Mouse (Mus musculus) hindbrain, postnatal 0 days (tissue): ENCODE results near the gene Iscu. TPM values are rescaled to one million over a fixed set of nuclear protein-coding genes. Genes with fewer than 3 reads are reported as not detected.
"Not testable (repeated sequence)": the region's sequence is repeated elsewhere in the genome, so short reads cannot be mapped to it uniquely, and the experiment has no call there.

ENCODE experiments used
- ATAC-seq: fragments of 200-750 bp; cut with Nextera tagmentation; 2 replicates; pipeline ENCODE4 v1.8.0; 2017; ENCODE audit warnings: mild to moderate bottlenecking, moderate TSS enrichment, moderate library complexity
- DNase-seq: peaks from one replicate; pipeline ENCODE4 v3.0.0-alpha.2; 2015; ENCODE audit warnings: low spot score
- H3K27ac ChIP-seq: fragments of 300-500 bp; sonication (generic); 2 replicates; pipeline ENCODE4 v1.5.1; 2014; ENCODE audit warnings: mild to moderate bottlenecking
- H3K27me3 ChIP-seq: fragments of 300-500 bp; sonication (generic); 2 replicates; pipeline ENCODE4 v1.6.1; 2014; ENCODE audit warnings: low read length, mixed read lengths; ENCODE audit not compliant: insufficient read depth
- H3K36me3 ChIP-seq: fragments of 300-500 bp; sonication (generic); 2 replicates; pipeline ENCODE4 v1.6.1; 2014; ENCODE audit warnings: low read length, mixed read lengths; ENCODE audit not compliant: insufficient read depth
- H3K4me1 ChIP-seq: fragments of 300-500 bp; sonication (generic); 2 replicates; pipeline ENCODE4 v1.6.1; 2014; ENCODE audit warnings: antibody characterized with exemption, low read length, mixed read lengths; ENCODE audit not compliant: insufficient read depth
- H3K4me2 ChIP-seq: fragments of 300-500 bp; sonication (generic); 2 replicates; pipeline ENCODE4 v1.6.1; 2014; ENCODE audit warnings: low read depth, mild to moderate bottlenecking, low read length, moderate library complexity, mixed read lengths
- H3K4me3 ChIP-seq: fragments of 300-500 bp; sonication (generic); 2 replicates; pipeline ENCODE4 v1.5.1; 2014; ENCODE audit warnings: low read length
- H3K9ac ChIP-seq: fragments of 300-500 bp; sonication (generic); replicated peaks from 2 replicates; pipeline ENCODE4 v1.6.1; 2014; ENCODE audit warnings: mild to moderate bottlenecking, low read length, moderate library complexity, mixed read lengths
- H3K9me3 ChIP-seq: fragments of 300-500 bp; sonication (generic); 2 replicates; pipeline ENCODE4 v1.6.1; 2016; ENCODE audit warnings: low read length, mixed read lengths
- CTCF ChIP-seq: IDR thresholded peaks from 2 replicates; pipeline ENCODE4 v1.5.1; 2016; ENCODE audit warnings: antibody characterized with exemption, control low read depth, low read depth
- WGBS: fragments of 180-500 bp; shearing (Covaris S2); extraction: QIAGEN DNeasy Blood & Tissue Kit; methylation state at CpG from one replicate; pipeline ENCODE4 v1.1.7; 2014; 5-methylcytosine and 5-hydroxymethylcytosine counted together
- polyA plus RNA-seq: library from polyadenylated mRNA; unstranded; fragments of >200 nt; fragmentation: Nextera tagmentation; extraction: Ambion mirVana; gene quantifications from 2 replicates; pipeline ENCODE4 v1.2.1, GENCODE M21; 2015
- total RNA-seq: library from RNA; depleted of rRNA; stranded (reverse); fragments of >200 nt; gene quantifications from 2 replicates; pipeline ENCODE4 v1.2.3, GENCODE M21; 2014

The Iscu gene
- total and polyA plus RNA-seq, 2 experiments from 2014 or later = 77.9 to 111 TPM

- no peak for ATAC-seq
- Histone ChIP-seq H3K4me1 (no peaks in the 10 kb centered on the region), H3K9ac (no peak overlapping the region), H3K4me2 (no peak overlapping the region), H3K27ac (no peak overlapping the region), H3K9me3 (0 out of 2 replicates have a peak, but pooled peaks cover 3% of the 10 kb centered on the region), H3K4me3 (no peak overlapping the region), H3K27me3 (no peaks in the 10 kb centered on the region), H3K36me3 (no peaks in the 10 kb centered on the region)
- WGBS = 67% methylated on average over 9 of the region's 9 CpGs
- TF ChIP-seq CTCF = no peak
- no peak for DNase-seq
Measured at GRCm38 (mm10) chr5:113807712-113808111, 35.2 kb downstream of the Iscu start.

GRCm38 (mm10) chr5:113808177-113808576 lies 35.6 kb downstream of the Iscu start:
- 87% methylated on average over 2 of the region's 2 CpGs for WGBS
- DNase-seq = no peak
- H3K36me3 ChIP-seq = no peaks in the 10 kb centered on the region
- no peak for ATAC-seq
- no peak overlapping the region for H3K4me3 ChIP-seq
- H3K27me3 ChIP-seq = no peaks in the 10 kb centered on the region
- no peaks in the 10 kb centered on the region for H3K4me1 ChIP-seq
- H3K27ac ChIP-seq = no peak overlapping the region
- no peak for TF ChIP-seq CTCF
- no peak overlapping the region for H3K9ac ChIP-seq
- 0 out of 2 replicates have a peak, but pooled peaks cover 3% of the 10 kb centered on the region for H3K9me3 ChIP-seq
- H3K4me2 ChIP-seq = no peak overlapping the region

DNA sequence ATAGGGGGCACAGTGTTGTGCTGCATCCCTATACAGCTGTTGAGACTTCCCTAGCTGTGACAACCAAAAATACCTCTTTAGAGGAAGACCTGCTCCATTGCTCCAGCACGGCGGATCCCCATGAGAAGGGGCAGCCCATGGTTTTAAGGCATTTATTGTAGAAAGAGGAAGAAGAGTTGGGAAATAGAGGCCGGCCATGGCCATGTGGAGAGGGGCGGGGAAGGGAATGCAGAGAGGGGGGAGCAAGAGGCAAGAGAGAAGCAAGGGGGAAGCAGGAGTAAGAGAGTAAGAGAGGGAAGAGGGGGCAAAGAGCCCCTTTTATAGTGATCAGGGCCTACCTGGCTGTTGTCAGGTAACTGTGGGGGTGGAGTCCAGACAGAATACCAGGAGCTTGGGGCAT lies 37.6 kb downstream of the Iscu start:
- ATAC-seq (no peak), DNase-seq (no peak)
- Histone ChIP-seq H3K4me3 (no peak overlapping the region), H3K9ac (no peak overlapping the region), H3K36me3 (no peaks in the 10 kb centered on the region), H3K27ac (no peak overlapping the region), H3K4me1 (no peaks in the 10 kb centered on the region), H3K9me3 (0 out of 2 replicates have a peak, but pooled peaks cover 3% of the 10 kb centered on the region), H3K27me3 (no peaks in the 10 kb centered on the region), H3K4me2 (no peak overlapping the region)
- 95% methylated on average over 4 of the region's 4 CpGs for WGBS
- TF ChIP-seq CTCF = no peak

DNA sequence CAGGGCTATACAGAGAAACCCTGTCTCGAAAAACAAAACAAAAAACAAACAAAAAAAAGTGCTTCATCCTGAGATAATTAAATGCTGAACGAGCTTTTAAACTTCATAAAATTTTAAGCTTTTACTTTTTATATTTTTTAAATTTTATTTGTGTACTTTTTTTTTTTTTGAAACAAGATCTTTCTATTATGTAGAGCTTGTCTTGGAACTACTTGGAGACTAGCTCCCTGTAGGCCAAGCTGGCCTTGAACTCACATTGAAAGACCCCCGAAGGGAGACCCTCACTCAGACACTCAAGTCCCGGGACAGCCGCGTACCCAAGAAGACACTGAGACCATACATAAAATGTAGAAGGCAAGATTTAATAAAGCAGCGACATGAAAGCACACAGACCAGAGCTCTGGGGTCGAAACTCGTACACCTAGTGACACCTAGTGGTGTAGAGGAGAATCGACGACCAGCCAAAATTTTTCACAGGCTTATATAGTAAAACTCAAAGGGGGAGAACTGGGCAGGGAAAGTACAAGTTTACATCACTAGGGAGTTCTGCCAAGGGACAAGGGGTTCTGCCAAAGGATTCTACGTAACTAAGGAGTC lies 39.4 kb downstream of the Iscu start:
- H3K9me3 ChIP-seq, ATAC-seq, H3K9ac ChIP-seq, H3K27me3 ChIP-seq, H3K27ac ChIP-seq, H3K4me2 ChIP-seq, H3K4me1 ChIP-seq, H3K36me3 ChIP-seq, H3K4me3 ChIP-seq, DNase-seq: not testable (repeated sequence)
- 30% methylated on average over 11 of the region's 12 CpGs for WGBS
- TF ChIP-seq CTCF = peak; percentile 43

- no peak overlapping the region for H3K27ac ChIP-seq
- WGBS = 92% methylated on average over 2 of the region's 2 CpGs
- H3K9ac ChIP-seq = no peak overlapping the region
- H3K4me3 ChIP-seq = no peak overlapping the region
- H3K9me3 ChIP-seq = 0 out of 2 replicates have a peak, but pooled peaks cover 3% of the 10 kb centered on the region
- H3K36me3 ChIP-seq = no peaks in the 10 kb centered on the region
- H3K27me3 ChIP-seq = no peaks in the 10 kb centered on the region
- DNase-seq (no peak), ATAC-seq (no peak)
- H3K4me1 ChIP-seq = no peaks in the 10 kb centered on the region
- no peak for TF ChIP-seq CTCF
- H3K4me2 ChIP-seq = no peak overlapping the region
Measured at GRCm38 (mm10) chr5:113812638-113813037, 40.1 kb downstream of the Iscu start.

DNA sequence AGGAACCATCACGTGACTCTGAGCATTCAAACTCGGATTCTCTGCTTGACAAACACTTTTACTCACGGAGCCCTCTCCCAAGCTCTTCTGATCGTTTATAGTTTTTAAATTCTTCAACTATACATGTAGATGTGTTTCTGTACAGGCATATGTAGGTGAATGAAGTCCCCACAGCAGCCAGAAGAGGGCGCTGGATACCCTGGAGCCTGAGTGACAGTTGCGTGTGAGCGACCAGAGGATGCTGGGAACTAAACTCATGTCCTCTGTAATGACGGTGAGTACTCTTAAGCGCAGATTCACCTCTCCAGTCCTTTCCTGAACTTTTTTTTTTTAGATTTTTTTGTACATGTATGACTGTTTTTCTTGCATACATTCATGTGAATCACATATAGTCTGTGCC lies 41.1 kb downstream of the Iscu start:
- Histone ChIP-seq H3K9ac (no peak overlapping the region), H3K4me3 (no peak overlapping the region), H3K36me3 (no peaks in the 10 kb centered on the region), H3K27me3 (no peaks in the 10 kb centered on the region), H3K27ac (no peak overlapping the region), H3K4me1 (no peaks in the 10 kb centered on the region), H3K9me3 (0 out of 2 replicates have a peak, but pooled peaks cover 3% of the 10 kb centered on the region), H3K4me2 (no peak overlapping the region)
- ATAC-seq = no peak
- 25% methylated on average over 9 of the region's 9 CpGs for WGBS
- no peak; the same call in 1 of the 2 replicates for TF ChIP-seq CTCF
- no peak for DNase-seq

GRCm38 (mm10) chr5:113814111-113815040 lies 41.8 kb downstream of the Iscu start:
- no peak overlapping the region for H3K27ac ChIP-seq
- TF ChIP-seq CTCF = no peak
- H3K4me3 ChIP-seq = no peak overlapping the region
- no peaks in the 10 kb centered on the region for H3K4me1 ChIP-seq
- H3K9ac ChIP-seq = no peak overlapping the region
- no peak overlapping the region for H3K4me2 ChIP-seq
- no peaks in the 10 kb centered on the region for H3K36me3 ChIP-seq
- no peaks in the 10 kb centered on the region for H3K27me3 ChIP-seq
- ATAC-seq (no peak), DNase-seq (no peak)
- 0 out of 2 replicates have a peak, but pooled peaks cover 3% of the 10 kb centered on the region for H3K9me3 ChIP-seq
- WGBS = 33% methylated on average over 27 of the region's 27 CpGs
